Mouse (Mus musculus): ENCODE measurements at regions not wholly inside any gene's neighbourhood (a gene's known extent, or its start where the extent isn't known, plus 50 kb on each side); places are given as distances from the start of the nearest gene placed in this dataset.
A peak's percentile ranks its signal among the peaks of the same experiment; 100 is the strongest.
"Not testable (repeated sequence)": the region's sequence is repeated elsewhere in the genome, so short reads cannot be mapped to it uniquely, and the experiment has no call there.

GRCm38 (mm10) chr9:83728428-83728827 lies 77.6 kb downstream of the Elovl4 start:
- ATAC-seq (replicated peaks in 1 of 2; ENCODE audit: insufficient read depth in 1 of 2, low FRiP score in 2 of 2, low TSS enrichment in 1 of 2, low read depth in 1 of 2, poor library complexity in 2 of 2, severe bottlenecking in 2 of 2): peak; percentile 44 to 67; a peak in 3 of 4 replicates

GRCm38 (mm10) chr9:83727462-83728189 lies 78.5 kb downstream of the Elovl4 start:
- peak; percentile 97 for ATAC-seq (replicated peaks in 1 of 2; ENCODE audit: insufficient read depth in 1 of 2, low FRiP score in 2 of 2, low TSS enrichment in 1 of 2, low read depth in 1 of 2, poor library complexity in 2 of 2, severe bottlenecking in 2 of 2)

- 0 out of 4 replicates have a peak, but pooled peaks of 1 of the 2 experiments have one; percentile 29 for ATAC-seq (replicated peaks in 1 of 2; ENCODE audit: insufficient read depth in 1 of 2, low FRiP score in 2 of 2, low TSS enrichment in 1 of 2, low read depth in 1 of 2, poor library complexity in 2 of 2, severe bottlenecking in 2 of 2)
These were observed 79.1 kb downstream of the Elovl4 start for GRCm38 (mm10) chr9:83726979-83727378.

- no peak for ATAC-seq (replicated peaks in 1 of 2; ENCODE audit: insufficient read depth in 1 of 2, low FRiP score in 2 of 2, low TSS enrichment in 1 of 2, low read depth in 1 of 2, poor library complexity in 2 of 2, severe bottlenecking in 2 of 2)
These were observed 80.0 kb downstream of the Elovl4 start for GRCm38 (mm10) chr9:83726105-83726504.

- ATAC-seq (replicated peaks in 1 of 2; ENCODE audit: insufficient read depth in 1 of 2, low FRiP score in 2 of 2, low TSS enrichment in 1 of 2, low read depth in 1 of 2, poor library complexity in 2 of 2, severe bottlenecking in 2 of 2): no peak
These were observed 80.5 kb downstream of the Elovl4 start for GRCm38 (mm10) chr9:83725545-83725944.

- no peak for ATAC-seq (replicated peaks in 1 of 2; ENCODE audit: insufficient read depth in 1 of 2, low FRiP score in 2 of 2, low TSS enrichment in 1 of 2, low read depth in 1 of 2, poor library complexity in 2 of 2, severe bottlenecking in 2 of 2)
These were observed 85.1 kb downstream of the Elovl4 start for GRCm38 (mm10) chr9:83720982-83721381.

GRCm38 (mm10) chr9:83719811-83720210 lies 86.3 kb downstream of the Elovl4 start:
- ATAC-seq (replicated peaks in 1 of 2; ENCODE audit: insufficient read depth in 1 of 2, low FRiP score in 2 of 2, low TSS enrichment in 1 of 2, low read depth in 1 of 2, poor library complexity in 2 of 2, severe bottlenecking in 2 of 2): no peak

GRCm38 (mm10) chr9:83718084-83718483 lies 88.0 kb downstream of the Elovl4 start:
- ATAC-seq (replicated peaks in 1 of 2; ENCODE audit: insufficient read depth in 1 of 2, low FRiP score in 2 of 2, low TSS enrichment in 1 of 2, low read depth in 1 of 2, poor library complexity in 2 of 2, severe bottlenecking in 2 of 2): not testable (repeated sequence)

- ATAC-seq (replicated peaks in 1 of 2; ENCODE audit: insufficient read depth in 1 of 2, low FRiP score in 2 of 2, low TSS enrichment in 1 of 2, low read depth in 1 of 2, poor library complexity in 2 of 2, severe bottlenecking in 2 of 2): no peak
These were observed 89.8 kb downstream of the Elovl4 start for GRCm38 (mm10) chr9:83716101-83716763.

- ATAC-seq (replicated peaks in 1 of 2; ENCODE audit: insufficient read depth in 1 of 2, low FRiP score in 2 of 2, low TSS enrichment in 1 of 2, low read depth in 1 of 2, poor library complexity in 2 of 2, severe bottlenecking in 2 of 2): no peak
These were observed 98.7 kb downstream of the Elovl4 start for GRCm38 (mm10) chr9:83707361-83707760.

- ATAC-seq (replicated peaks in 1 of 2; ENCODE audit: insufficient read depth in 1 of 2, low FRiP score in 2 of 2, low TSS enrichment in 1 of 2, low read depth in 1 of 2, poor library complexity in 2 of 2, severe bottlenecking in 2 of 2): no peak
These were observed 100.0 kb downstream of the Elovl4 start for GRCm38 (mm10) chr9:83706071-83706470.

GRCm38 (mm10) chr9:83704186-83704585 lies 101.9 kb downstream of the Elovl4 start:
- no peak for ATAC-seq (replicated peaks in 1 of 2; ENCODE audit: insufficient read depth in 1 of 2, low FRiP score in 2 of 2, low TSS enrichment in 1 of 2, low read depth in 1 of 2, poor library complexity in 2 of 2, severe bottlenecking in 2 of 2)

- ATAC-seq (replicated peaks in 1 of 2; ENCODE audit: insufficient read depth in 1 of 2, low FRiP score in 2 of 2, low TSS enrichment in 1 of 2, low read depth in 1 of 2, poor library complexity in 2 of 2, severe bottlenecking in 2 of 2): no peak
These were observed 105.2 kb downstream of the Elovl4 start for GRCm38 (mm10) chr9:83700916-83701315.

- no peak for ATAC-seq (replicated peaks in 1 of 2; ENCODE audit: insufficient read depth in 1 of 2, low FRiP score in 2 of 2, low TSS enrichment in 1 of 2, low read depth in 1 of 2, poor library complexity in 2 of 2, severe bottlenecking in 2 of 2)
These were observed 106.0 kb downstream of the Elovl4 start for GRCm38 (mm10) chr9:83700056-83700455.

GRCm38 (mm10) chr9:83691332-83692198 lies 114.5 kb downstream of the Elovl4 start:
- peak; percentile 91 for ATAC-seq (replicated peaks in 1 of 2; ENCODE audit: insufficient read depth in 1 of 2, low FRiP score in 2 of 2, low TSS enrichment in 1 of 2, low read depth in 1 of 2, poor library complexity in 2 of 2, severe bottlenecking in 2 of 2)
